Mouse (Mus musculus): ENCODE results near the gene Slc22a3.

Slc22a3 gene

GRCm38 (mm10) chr17:12403420-12403819 lies 104.1 kb downstream of the Slc22a3 start:
- DNase-seq (ENCODE audit: low spot score), result no peak

GRCm38 (mm10) chr17:12396163-12396677 lies 111.3 kb downstream of the Slc22a3 start:
- DNase-seq (ENCODE audit: low spot score), result no peak

DNA sequence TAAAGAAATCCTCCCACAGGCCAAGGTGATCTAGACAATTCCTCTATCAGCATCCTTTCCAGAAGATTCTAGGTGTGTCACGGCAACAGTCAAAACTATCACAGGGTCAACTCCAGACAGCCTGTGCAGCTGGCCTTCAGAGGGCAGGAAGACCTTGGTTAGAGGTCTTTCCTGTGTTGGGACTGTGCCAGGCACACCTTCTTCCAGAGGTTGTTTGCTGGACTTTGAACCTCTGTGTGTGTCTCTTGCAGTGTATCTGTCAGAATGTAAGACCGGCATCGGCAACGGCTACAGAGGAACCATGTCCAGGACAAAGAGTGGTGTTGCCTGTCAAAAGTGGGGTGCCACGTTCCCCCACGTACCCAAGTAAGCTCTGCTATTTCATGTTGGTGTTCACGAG lies 119.3 kb downstream of the Slc22a3 start:
- no peak for DNase-seq (ENCODE audit: low spot score)

DNA sequence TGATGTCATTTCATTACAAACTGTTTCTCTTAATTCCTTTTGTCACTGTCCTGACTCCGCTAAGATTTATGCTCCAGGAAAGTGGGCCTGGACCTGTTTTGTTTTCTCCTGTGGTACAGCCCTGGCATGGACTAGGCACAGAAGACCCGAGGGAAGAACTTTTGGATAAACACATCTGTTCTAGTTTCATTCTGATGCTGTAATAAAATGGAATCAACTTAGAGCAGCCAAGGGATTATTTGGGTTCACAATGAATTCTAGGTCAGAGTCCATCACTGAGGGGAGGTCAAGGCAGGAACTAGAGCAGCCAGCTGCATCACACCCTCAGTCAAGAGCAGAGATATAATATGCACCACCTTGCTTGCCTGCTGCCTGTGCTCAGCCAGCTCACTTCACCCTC lies 119.7 kb downstream of the Slc22a3 start:
- DNase-seq (ENCODE audit: low spot score), result no peak

DNA sequence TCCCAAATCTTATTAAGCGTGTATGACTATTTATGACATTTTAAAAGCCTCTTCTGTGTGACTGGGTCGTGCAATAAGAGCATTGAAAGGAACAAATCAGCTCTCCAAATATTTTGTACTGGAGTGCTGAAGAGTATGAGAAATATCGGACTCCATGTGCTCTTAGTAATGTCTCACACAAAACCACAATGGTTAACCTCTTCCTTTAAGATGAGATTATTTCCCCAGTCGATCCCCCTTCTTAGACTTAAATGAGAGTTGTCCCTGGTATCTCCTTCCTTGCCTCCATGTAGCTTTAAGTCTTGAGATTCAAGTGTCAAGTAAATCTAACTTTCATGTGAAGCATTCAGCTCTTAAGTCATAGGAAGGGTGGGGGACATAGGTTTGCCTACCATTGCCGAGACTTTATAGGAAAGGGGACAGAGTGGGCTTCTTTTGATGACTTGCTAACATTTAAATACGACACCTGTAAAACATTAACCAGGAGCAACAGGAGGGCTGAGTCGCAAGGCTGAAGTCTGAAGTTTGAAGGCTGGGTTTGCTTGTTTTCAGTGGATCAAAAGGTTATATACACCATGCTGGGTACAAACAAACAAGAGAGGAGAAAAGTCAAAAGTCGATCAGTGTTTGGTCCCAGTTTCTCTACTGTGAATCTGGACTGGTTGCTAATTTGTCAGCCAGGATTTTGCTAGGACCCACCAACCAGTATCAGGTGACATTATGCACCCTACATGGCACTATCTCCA lies 122.3 kb downstream of the Slc22a3 start:
- DNase-seq (ENCODE audit: low spot score), result no peak

GRCm38 (mm10) chr17:12382531-12382930 lies 125.0 kb downstream of the Slc22a3 start:
- peak; percentile 41 for DNase-seq (ENCODE audit: low spot score)

DNA sequence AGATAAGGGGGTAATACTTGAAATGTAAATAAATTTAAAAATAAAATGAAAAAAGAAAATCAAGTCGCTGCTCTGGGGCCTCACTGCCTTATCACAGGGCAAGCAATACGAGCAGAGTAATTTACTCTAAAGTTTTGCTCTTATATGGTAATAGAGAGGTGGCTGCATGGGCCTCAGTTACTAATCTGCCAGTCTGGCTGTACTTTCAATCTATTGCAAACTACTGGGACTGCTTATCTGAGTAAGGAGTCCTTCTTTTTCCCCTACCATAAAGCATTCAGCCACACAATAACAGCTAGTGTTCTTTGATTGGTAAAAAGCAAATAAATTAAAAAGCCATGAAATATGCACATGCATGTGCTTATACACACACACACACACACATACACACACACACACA lies 125.9 kb downstream of the Slc22a3 start:
- no peak for DNase-seq (ENCODE audit: low spot score)

- DNase-seq (ENCODE audit: low spot score), result no peak
Measured at GRCm38 (mm10) chr17:12380287-12380686, 127.2 kb downstream of the Slc22a3 start.

- no peak for DNase-seq (ENCODE audit: low spot score)
Measured at GRCm38 (mm10) chr17:12377981-12378705, 129.4 kb downstream of the Slc22a3 start, which contains the start of gene Plg. Plg (plus strand) TSS chr17:12378608.

DNA sequence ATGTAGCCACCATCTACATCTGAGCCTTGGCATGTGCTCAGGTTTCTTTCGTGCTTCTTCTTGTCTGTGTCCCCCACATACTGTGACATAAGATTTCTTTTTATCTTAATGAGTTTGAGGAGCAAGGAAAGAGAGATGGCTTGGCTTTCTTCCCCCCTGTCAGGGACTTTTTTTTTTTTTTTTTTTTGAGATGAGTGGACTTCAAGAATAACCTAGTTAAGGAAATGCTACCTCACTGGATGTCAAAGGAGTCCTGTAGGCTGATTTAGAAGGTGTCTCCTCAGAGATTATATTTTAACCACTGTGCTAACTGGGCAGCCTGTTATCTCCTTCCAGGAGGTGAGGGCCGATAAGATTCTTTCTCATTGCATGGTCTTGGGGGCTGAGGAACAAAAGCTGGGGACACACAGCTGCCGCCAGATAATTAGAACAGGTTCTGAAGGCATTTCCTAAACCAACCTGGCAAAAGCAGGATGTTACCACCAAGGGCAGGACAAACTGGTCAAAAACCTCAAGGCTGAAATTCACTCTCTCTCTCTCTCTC lies 133.8 kb downstream of the Slc22a3 start:
- no peak for DNase-seq (ENCODE audit: low spot score)

GRCm38 (mm10) chr17:12372021-12372420 lies 135.5 kb downstream of the Slc22a3 start:
- peak; percentile 80 for DNase-seq (ENCODE audit: low spot score)

GRCm38 (mm10) chr17:12371310-12371925 lies 136.1 kb downstream of the Slc22a3 start:
- DNase-seq (ENCODE audit: low spot score), result peak; percentile 67

- DNase-seq (ENCODE audit: low spot score), result peak; percentile 15
Measured at GRCm38 (mm10) chr17:12370289-12370688, 137.2 kb downstream of the Slc22a3 start.

GRCm38 (mm10) chr17:12369393-12369792 lies 138.1 kb downstream of the Slc22a3 start:
- no peak for DNase-seq (ENCODE audit: low spot score)

Data from embryo, embryonic 10.5 days (tissue).